Mouse (Mus musculus): ENCODE data around the gene Rora. TPM values are rescaled to one million over a fixed set of nuclear protein-coding genes. Genes with fewer than 3 reads are reported as not detected.

Gene Rora
- polyA plus RNA-seq, 1 experiment, result 0.85 TPM

DNA sequence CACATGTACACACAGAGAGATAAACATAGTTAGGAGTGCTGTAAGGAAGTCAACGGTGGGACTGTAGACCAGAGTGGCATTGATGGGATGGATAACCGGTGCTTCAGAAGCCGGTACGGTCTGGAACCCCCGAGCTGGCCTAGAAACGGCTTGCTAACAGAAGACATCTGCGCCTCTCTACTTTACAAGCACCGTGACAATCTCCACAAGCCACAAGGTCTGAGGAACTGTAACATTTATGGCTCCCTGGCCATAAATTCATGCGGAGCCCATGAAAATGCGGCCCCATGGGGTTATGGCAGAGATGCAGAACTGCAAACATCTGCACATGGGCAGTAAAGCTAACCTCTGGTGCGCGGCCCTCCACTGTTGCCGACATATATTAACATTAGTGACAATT is 141.7 kb downstream of the Rora start:
- H3K4me1 ChIP-seq (ENCODE audit: control insufficient read depth, insufficient read depth, low read length), result no peaks in the 10 kb centered on the region
- whole genome bisulfite sequencing, result 82% methylated on average over 13 of the region's 13 CpGs
- H3K4me3 ChIP-seq (replicated peaks; ENCODE audit: control insufficient read depth, low read depth, low read length), result no peak overlapping the region
- H3K27ac ChIP-seq (ENCODE audit: control insufficient read depth, insufficient read depth, low read depth, low read length, poor library complexity), result no peak overlapping the region
- TF ChIP-seq CTCF (IDR thresholded peaks at IDR 0.05; ENCODE audit: control insufficient read depth, insufficient read depth, low read length) (no peak), POLR2A (IDR thresholded peaks at IDR 0.05; ENCODE audit: borderline replicate concordance, control insufficient read depth, low read depth, low read length) (no peak)

DNA sequence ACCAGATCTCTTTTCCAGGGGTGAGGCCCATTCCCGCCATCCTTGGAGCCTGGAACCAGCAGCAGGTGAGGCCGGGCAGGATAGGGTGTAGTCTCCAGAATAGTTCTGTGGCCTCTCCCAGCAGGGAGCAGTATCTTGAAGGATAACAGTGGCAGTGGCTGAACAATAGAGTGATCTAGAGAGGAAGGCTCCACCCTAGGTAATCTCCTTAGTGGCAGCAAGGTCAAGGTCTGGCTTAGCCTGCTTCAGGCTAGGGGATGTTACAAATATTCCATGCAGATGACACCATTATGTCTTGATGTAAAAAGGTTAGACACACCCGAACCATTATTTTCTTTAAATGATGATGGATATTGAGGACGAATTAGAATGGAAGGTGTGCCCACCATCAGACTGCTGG is 144.6 kb downstream of the Rora start:
- Histone ChIP-seq H3K27ac (ENCODE audit: control insufficient read depth, insufficient read depth, low read depth, low read length, poor library complexity) (no peak overlapping the region), H3K4me1 (ENCODE audit: control insufficient read depth, insufficient read depth, low read length) (no peaks in the 10 kb centered on the region), H3K4me3 (replicated peaks; ENCODE audit: control insufficient read depth, low read depth, low read length) (no peak overlapping the region)
- 87% methylated on average over 4 of the region's 4 CpGs for WGBS
- TF ChIP-seq POLR2A (IDR thresholded peaks at IDR 0.05; ENCODE audit: borderline replicate concordance, control insufficient read depth, low read depth, low read length) (no peak), CTCF (IDR thresholded peaks at IDR 0.05; ENCODE audit: control insufficient read depth, insufficient read depth, low read length) (no peak)

DNA sequence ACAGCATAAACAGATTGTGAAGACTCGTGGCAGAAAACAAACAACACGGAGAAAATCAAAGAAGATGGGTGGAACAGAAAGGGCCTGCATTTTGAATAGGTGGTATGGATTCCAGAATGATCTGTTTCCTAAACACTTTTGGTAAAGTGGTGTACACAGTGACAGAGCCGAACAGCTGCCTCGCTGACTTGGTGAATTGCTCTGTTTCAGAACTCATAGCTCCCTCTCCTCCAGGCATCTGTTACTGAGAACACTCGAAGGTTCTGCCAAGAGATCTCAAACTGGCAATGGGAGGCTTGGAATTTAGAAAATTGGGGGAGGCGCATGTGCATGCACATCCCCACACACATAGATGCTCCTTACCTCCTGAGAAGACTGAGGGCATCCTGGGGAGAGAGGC is 145.5 kb downstream of the Rora start:
- WGBS, result 79% methylated on average over 6 of the region's 6 CpGs
- H3K4me3 ChIP-seq (replicated peaks; ENCODE audit: control insufficient read depth, low read depth, low read length), result no peak overlapping the region
- H3K4me1 ChIP-seq (ENCODE audit: control insufficient read depth, insufficient read depth, low read length), result no peaks in the 10 kb centered on the region
- TF ChIP-seq POLR2A (IDR thresholded peaks at IDR 0.05; ENCODE audit: borderline replicate concordance, control insufficient read depth, low read depth, low read length) (no peak), CTCF (IDR thresholded peaks at IDR 0.05; ENCODE audit: control insufficient read depth, insufficient read depth, low read length) (no peak)
- no peak overlapping the region for H3K27ac ChIP-seq (ENCODE audit: control insufficient read depth, insufficient read depth, low read depth, low read length, poor library complexity)

DNA sequence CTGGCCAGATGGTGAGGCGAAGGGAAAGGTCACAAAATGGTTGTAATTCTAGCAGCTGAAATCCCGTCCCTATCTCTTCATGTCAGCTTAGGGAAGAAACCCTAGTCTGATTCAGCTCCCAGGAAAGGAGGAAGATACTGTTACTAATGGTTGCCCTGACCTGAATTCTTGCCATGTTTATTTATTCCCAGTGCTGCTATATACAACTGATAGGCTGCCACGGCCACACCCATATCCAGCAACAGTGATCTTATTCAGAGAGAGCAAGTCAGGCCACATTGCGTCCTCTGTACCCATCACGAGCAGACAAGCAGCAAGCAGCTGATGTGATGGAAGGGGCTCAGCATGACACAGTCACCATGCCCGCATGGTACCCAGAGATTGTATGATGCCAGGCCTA is 150.6 kb downstream of the Rora start:
- H3K27ac ChIP-seq (ENCODE audit: control insufficient read depth, insufficient read depth, low read depth, low read length, poor library complexity), result no peak overlapping the region
- WGBS, result 84% methylated on average over 6 of the region's 6 CpGs
- no peak for TF ChIP-seq POLR2A (IDR thresholded peaks at IDR 0.05; ENCODE audit: borderline replicate concordance, control insufficient read depth, low read depth, low read length)
- no peak for TF ChIP-seq CTCF (IDR thresholded peaks at IDR 0.05; ENCODE audit: control insufficient read depth, insufficient read depth, low read length)
- H3K4me3 ChIP-seq (replicated peaks; ENCODE audit: control insufficient read depth, low read depth, low read length), result no peak overlapping the region
- no peaks in the 10 kb centered on the region for H3K4me1 ChIP-seq (ENCODE audit: control insufficient read depth, insufficient read depth, low read length)

DNA sequence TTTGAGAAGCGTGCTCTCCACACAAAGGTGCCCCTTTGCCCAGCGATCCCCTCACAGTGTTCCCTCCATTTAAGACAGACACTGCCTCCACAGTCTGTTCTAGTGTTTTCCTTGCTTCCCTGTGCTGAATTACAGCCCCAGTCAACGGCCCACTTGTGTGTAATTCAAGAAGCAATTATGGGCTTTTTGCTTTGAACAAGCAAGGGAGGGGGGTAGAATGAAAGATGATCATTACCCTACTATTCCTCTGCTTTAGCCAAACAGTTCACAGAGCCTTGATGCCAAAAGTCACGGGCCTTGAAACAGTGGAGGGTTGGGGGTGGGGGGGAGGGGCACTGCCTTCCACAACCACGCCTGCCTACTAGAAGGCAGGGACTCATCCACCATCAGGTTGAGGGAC is 152.2 kb downstream of the Rora start:
- Histone ChIP-seq H3K4me3 (replicated peaks; ENCODE audit: control insufficient read depth, low read depth, low read length) (no peak overlapping the region), H3K4me1 (ENCODE audit: control insufficient read depth, insufficient read depth, low read length) (no peaks in the 10 kb centered on the region), H3K27ac (ENCODE audit: control insufficient read depth, insufficient read depth, low read depth, low read length, poor library complexity) (no peak overlapping the region)
- WGBS, result 76% methylated on average over 5 of the region's 5 CpGs
- TF ChIP-seq POLR2A (IDR thresholded peaks at IDR 0.05; ENCODE audit: borderline replicate concordance, control insufficient read depth, low read depth, low read length) (no peak), CTCF (IDR thresholded peaks at IDR 0.05; ENCODE audit: control insufficient read depth, insufficient read depth, low read length) (no peak)

DNA sequence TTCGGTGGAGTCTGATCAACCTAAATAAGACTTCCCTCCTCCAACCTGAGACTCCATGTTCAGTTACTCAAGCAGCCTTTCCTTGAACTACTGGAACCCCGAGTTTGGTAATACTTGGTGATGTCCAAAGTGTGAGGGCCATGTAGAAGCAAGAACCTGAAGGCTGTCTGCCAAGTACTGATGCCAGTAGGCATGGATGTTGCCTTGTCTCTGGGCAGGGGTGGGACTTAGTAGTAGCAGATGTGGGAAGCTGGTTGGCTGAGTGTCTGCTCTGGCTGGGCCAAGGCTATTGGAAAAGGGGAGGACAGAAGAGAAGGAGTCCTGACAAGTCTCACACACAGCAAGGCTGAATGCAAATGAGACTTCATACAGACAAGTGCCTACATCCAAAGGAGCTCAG is 154.1 kb downstream of the Rora start:
- H3K4me3 ChIP-seq (replicated peaks; ENCODE audit: control insufficient read depth, low read depth, low read length), result no peak overlapping the region
- H3K4me1 ChIP-seq (ENCODE audit: control insufficient read depth, insufficient read depth, low read length), result no peaks in the 10 kb centered on the region
- H3K27ac ChIP-seq (ENCODE audit: control insufficient read depth, insufficient read depth, low read depth, low read length, poor library complexity), result no peak overlapping the region
- TF ChIP-seq CTCF (IDR thresholded peaks at IDR 0.05; ENCODE audit: control insufficient read depth, insufficient read depth, low read length) (no peak), POLR2A (IDR thresholded peaks at IDR 0.05; ENCODE audit: borderline replicate concordance, control insufficient read depth, low read depth, low read length) (no peak)
- WGBS, result 78% methylated on average over 2 of the region's 2 CpGs

DNA sequence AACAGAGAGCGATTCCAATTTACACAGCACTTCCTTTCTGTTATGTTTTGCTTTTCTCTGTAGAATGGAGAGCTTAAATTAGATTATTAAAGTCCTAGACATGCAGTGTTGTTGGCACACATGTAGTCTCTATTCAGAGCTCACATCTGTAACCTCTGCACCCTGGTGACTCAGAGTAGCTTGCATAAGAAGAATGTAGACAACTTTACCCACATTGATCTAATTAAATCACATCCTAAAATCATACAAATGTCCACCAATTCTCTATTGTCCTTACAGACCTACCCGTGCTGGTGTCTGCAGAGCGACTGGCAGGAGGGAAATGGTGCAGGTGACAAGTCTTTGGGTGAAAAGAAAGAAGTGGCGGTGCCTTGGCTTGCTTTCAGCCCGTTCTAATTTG is 155.9 kb downstream of the Rora start:
- H3K4me3 ChIP-seq (replicated peaks; ENCODE audit: control insufficient read depth, low read depth, low read length), result no peak overlapping the region
- no peaks in the 10 kb centered on the region for H3K4me1 ChIP-seq (ENCODE audit: control insufficient read depth, insufficient read depth, low read length)
- no peak overlapping the region for H3K27ac ChIP-seq (ENCODE audit: control insufficient read depth, insufficient read depth, low read depth, low read length, poor library complexity)
- WGBS, result 71% methylated on average over 5 of the region's 5 CpGs
- TF ChIP-seq CTCF (IDR thresholded peaks at IDR 0.05; ENCODE audit: control insufficient read depth, insufficient read depth, low read length) (no peak), POLR2A (IDR thresholded peaks at IDR 0.05; ENCODE audit: borderline replicate concordance, control insufficient read depth, low read depth, low read length) (no peak)

GRCm38 (mm10) chr9:68814723-68815122 is 161.1 kb downstream of the Rora start:
- 81% methylated on average over 1 of the region's 1 CpGs for whole genome bisulfite sequencing
- Histone ChIP-seq H3K4me3 (replicated peaks; ENCODE audit: control insufficient read depth, low read depth, low read length) (no peak overlapping the region), H3K27ac (ENCODE audit: control insufficient read depth, insufficient read depth, low read depth, low read length, poor library complexity) (no peak overlapping the region), H3K4me1 (ENCODE audit: control insufficient read depth, insufficient read depth, low read length) (no peaks in the 10 kb centered on the region)
- TF ChIP-seq CTCF (IDR thresholded peaks at IDR 0.05; ENCODE audit: control insufficient read depth, insufficient read depth, low read length) (no peak), POLR2A (IDR thresholded peaks at IDR 0.05; ENCODE audit: borderline replicate concordance, control insufficient read depth, low read depth, low read length) (no peak)

DNA sequence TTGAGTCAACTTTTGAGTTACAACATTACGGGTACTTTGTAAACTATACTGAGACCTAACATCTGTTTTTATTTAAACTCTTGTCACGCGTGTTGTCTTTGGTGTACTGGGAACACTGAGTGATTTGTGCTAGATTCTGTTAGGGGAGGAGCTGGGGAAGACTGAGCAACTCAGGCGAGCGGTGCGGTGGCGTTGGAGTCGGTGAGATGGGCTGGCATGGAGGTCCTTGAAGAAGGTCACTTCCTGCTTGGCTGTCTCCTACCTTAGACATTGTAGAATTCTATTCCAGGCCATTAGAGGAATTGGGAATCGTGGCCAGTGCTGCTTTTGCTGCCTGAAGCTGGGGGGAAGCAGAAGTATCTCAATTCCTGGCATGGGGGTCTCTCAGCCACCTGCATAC is 162.3 kb downstream of the Rora start:
- 84% methylated on average over 9 of the region's 9 CpGs for WGBS
- no peak overlapping the region for H3K27ac ChIP-seq (ENCODE audit: control insufficient read depth, insufficient read depth, low read depth, low read length, poor library complexity)
- no peaks in the 10 kb centered on the region for H3K4me1 ChIP-seq (ENCODE audit: control insufficient read depth, insufficient read depth, low read length)
- no peak for TF ChIP-seq CTCF (IDR thresholded peaks at IDR 0.05; ENCODE audit: control insufficient read depth, insufficient read depth, low read length)
- no peak for TF ChIP-seq POLR2A (IDR thresholded peaks at IDR 0.05; ENCODE audit: borderline replicate concordance, control insufficient read depth, low read depth, low read length)
- H3K4me3 ChIP-seq (replicated peaks; ENCODE audit: control insufficient read depth, low read depth, low read length), result no peak overlapping the region
